Mouse (Mus musculus) left cerebral cortex, adult 2 months (tissue): ENCODE results near the gene Rpl13. TPM values are rescaled to one million over a fixed set of nuclear protein-coding genes. Genes with fewer than 3 reads are reported as not detected.

Source experiments
- DNase-seq, 2 experiments: peaks; one replicate each; pipeline ENCODE4 v3.0.0; 2021 to 2022; ENCODE audit warnings: low spot score in 2 of 2, mixed read lengths in 1 of 2; ENCODE audit errors: extremely low spot score in 1 of 2
- H3K27ac ChIP-seq: fragments of 200-600 bp; 2 replicates; pipeline ENCODE4 v1.8.1; 2022
- H3K4me3 ChIP-seq: fragments of 200-600 bp; 2 replicates; pipeline ENCODE4 v1.8.1; 2022
- CTCF ChIP-seq: fragments of 200-600 bp; IDR thresholded peaks from 2 replicates; pipeline ENCODE4 v1.8.1; 2022; ENCODE audit warnings: antibody characterized with exemption, mild to moderate bottlenecking, moderate library complexity
- intact Hi-C: fragments of 180-260 bp; cut with DNase I; formaldehyde crosslinking; loops from one replicate; pipeline ENCODE4 v1.15.1; 2025
- total RNA-seq, 2 experiments: library from RNA; stranded (reverse); gene quantifications; 2 replicates each; pipeline ENCODE4 v1.2.3; 2021

The Rpl13 gene
- total RNA-seq, 2 experiments from 2014 or later = 369 to 415 TPM

- intact Hi-C loops = no loop called here
- Histone ChIP-seq H3K4me3 (no peak overlapping the region), H3K27ac (no peak overlapping the region)
- no peak for TF ChIP-seq CTCF
- no peak for DNase-seq
Measured at GRCm38 (mm10) chr8:123108953-123109352, 6.8 kb downstream of the Rpl13 start.

GRCm38 (mm10) chr8:123110649-123111048, 8.5 kb downstream of the Rpl13 start:
- peak; percentile 75 for TF ChIP-seq CTCF
- DNase-seq = no peak
- intact Hi-C loops = no loop called here
- Histone ChIP-seq H3K4me3 (no peak overlapping the region), H3K27ac (no peak overlapping the region)

- TF ChIP-seq CTCF = no peak
- no peak overlapping the region for H3K4me3 ChIP-seq
- no peak for DNase-seq
- no peak overlapping the region for H3K27ac ChIP-seq
- intact Hi-C loops = no loop called here
Measured at GRCm38 (mm10) chr8:123112892-123113291, 10.7 kb downstream of the Rpl13 start.

GRCm38 (mm10) chr8:123113908-123114469, 11.8 kb downstream of the Rpl13 start:
- Histone ChIP-seq H3K27ac (no peak overlapping the region), H3K4me3 (no peak overlapping the region)
- DNase-seq = no peak
- intact Hi-C loops = no loop called here
- TF ChIP-seq CTCF = no peak; the same call in none of the 2 replicates

- H3K4me3 ChIP-seq = no peak overlapping the region
- intact Hi-C loops = no loop called here
Measured at GRCm38 (mm10) chr8:123114644-123115043, 12.5 kb downstream of the Rpl13 start.

GRCm38 (mm10) chr8:123117127-123117731, 15.1 kb downstream of the Rpl13 start, which contains the start of gene Cpne7:
Gene Cpne7, plus strand, starts transcription at chr8:123117374.
- peak in 1 of 2 experiments; percentile 38 for DNase-seq
- TF ChIP-seq CTCF = no peak
- intact Hi-C loops = no loop called here
- Histone ChIP-seq H3K4me3 (peak within 1 kb of the TSS; percentile 61), H3K27ac (no peak within 1 kb of the TSS)

More at GRCm38 (mm10) chr8:123114644-123115043, 12.5 kb downstream of the Rpl13 start:
- no peak for DNase-seq
- H3K27ac ChIP-seq = no peak overlapping the region
- TF ChIP-seq CTCF = no peak

- TF ChIP-seq CTCF = no peak
- DNase-seq = no peak
- intact Hi-C loops = no loop called here
- H3K4me3 ChIP-seq = peak overlapping the region; percentile 61
- H3K27ac ChIP-seq = no peak overlapping the region
Measured at GRCm38 (mm10) chr8:123117744-123118143, 15.6 kb downstream of the Rpl13 start.

GRCm38 (mm10) chr8:123122059-123122458, 19.9 kb downstream of the Rpl13 start:
- H3K4me3 ChIP-seq = no peak overlapping the region
- intact Hi-C loops = loop anchor here (2.0 kb wide), 1 partner anchor 15 kb away; no protein-coding TSS in a partner anchor
- no peak for TF ChIP-seq CTCF
- no peak overlapping the region for H3K27ac ChIP-seq
- DNase-seq = no peak

GRCm38 (mm10) chr8:123122670-123123069, 20.5 kb downstream of the Rpl13 start:
- H3K27ac ChIP-seq = no peak overlapping the region; the same call in 1 of the 2 replicates
- DNase-seq = no peak
- no peak overlapping the region for H3K4me3 ChIP-seq
- no peak for TF ChIP-seq CTCF
- intact Hi-C loops = loop anchor here (2.0 kb wide), 1 partner anchor 14 kb away; no protein-coding TSS in a partner anchor

- no peak overlapping the region for H3K27ac ChIP-seq
- no peak for DNase-seq
- no peak for TF ChIP-seq CTCF
- intact Hi-C loops = no loop called here
- no peak overlapping the region for H3K4me3 ChIP-seq
Measured at GRCm38 (mm10) chr8:123126193-123126816, 24.2 kb downstream of the Rpl13 start.

- H3K4me3 ChIP-seq = no peak overlapping the region
- intact Hi-C loops = no loop called here
- no peak for TF ChIP-seq CTCF
- no peak overlapping the region for H3K27ac ChIP-seq
- no peak for DNase-seq
Measured at GRCm38 (mm10) chr8:123131041-123131440, 28.9 kb downstream of the Rpl13 start.

- H3K4me3 ChIP-seq = no peak overlapping the region
- no peak overlapping the region for H3K27ac ChIP-seq
- no peak for DNase-seq
- intact Hi-C loops = no loop called here
- peak; percentile 4 for TF ChIP-seq CTCF
Measured at GRCm38 (mm10) chr8:123132953-123133352, 30.8 kb downstream of the Rpl13 start.
